In genomic region chr5:134440098-134440497, GRCm38 (mm10) we compare ENCODE assay signal across 8 mouse cellular contexts. TPM values are rescaled to one million over a fixed set of nuclear protein-coding genes. Genes with fewer than 3 reads are reported as not detected.
DNase-seq lines count a peak whose midpoint lies in the region; ATAC-seq and TF ChIP-seq lines count a peak whose summit lies in the region.

No protein-coding gene starts in this region.

- 68% methylated on average over 12 of the region's 12 CpGs for WGBS in limb, embryonic 14.5 days
- 93% methylated on average over 12 of the region's 12 CpGs for WGBS in limb, embryonic 10.5 days
- WGBS in hindbrain, embryonic 13.5 days: 73% methylated on average over 12 of the region's 12 CpGs

- peaks cover 39% of the 10 kb centered on the region for H3K36me3 ChIP-seq in limb, embryonic 14.5 days (ENCODE audit: control insufficient read depth, insufficient read depth, low read length)
- peaks cover 87% of the 10 kb centered on the region for H3K36me3 ChIP-seq in limb, embryonic 10.5 days
- H3K36me3 ChIP-seq in hindbrain, embryonic 13.5 days: peaks cover 41% of the 10 kb centered on the region

- H3K9ac ChIP-seq in limb, embryonic 14.5 days (ENCODE audit: low read depth, low read length, severe bottlenecking): no peak overlapping the region
- H3K9ac ChIP-seq in hindbrain, embryonic 13.5 days: no peak overlapping the region

- H3K27ac ChIP-seq in limb, embryonic 14.5 days (replicated peaks; ENCODE audit: low read depth, low read length): no peak overlapping the region
- no peak overlapping the region for H3K27ac ChIP-seq in limb, embryonic 10.5 days
- H3K27ac ChIP-seq in hindbrain, embryonic 13.5 days: no peak overlapping the region

- peaks cover 34% of the 10 kb centered on the region for H3K4me1 ChIP-seq in limb, embryonic 14.5 days (ENCODE audit: control insufficient read depth, insufficient read depth, low read length)
- peaks cover 34% of the 10 kb centered on the region for H3K4me1 ChIP-seq in limb, embryonic 10.5 days
- H3K4me1 ChIP-seq in hindbrain, embryonic 13.5 days (replicated peaks): peaks cover 44% of the 10 kb centered on the region

- H3K4me2 ChIP-seq in limb, embryonic 14.5 days (replicated peaks; ENCODE audit: low read depth, low read length, severe bottlenecking): no peak overlapping the region
- H3K4me2 ChIP-seq in hindbrain, embryonic 13.5 days: no peak overlapping the region

- intact Hi-C loops in heart, postnatal 36 days (cut with DNase I): no loop called here

- no peak for ATAC-seq in limb, embryonic 14.5 days (ENCODE audit: low FRiP score, low read depth)
- ATAC-seq in hindbrain, embryonic 13.5 days (ENCODE audit: low FRiP score): no peak

- TF ChIP-seq POLR2A in limb, embryonic 14.5 days (IDR thresholded peaks at IDR 0.05; ENCODE audit: borderline replicate concordance, extremely low read depth, insufficient read depth, insufficient read length): no peak

- peak; percentile 45 for DNase-seq in limb, embryonic 14.5 days (ENCODE audit: low spot score)
- DNase-seq in limb, embryonic 10.5 days (ENCODE audit: low spot score): no peak
- peak; percentile 92 to 96 for DNase-seq in adrenal gland, postnatal 36 days
- DNase-seq in heart, postnatal 36 days: peak; percentile 40 to 60
- DNase-seq in lung, postnatal 36 days: peak; percentile 83
- DNase-seq in thymus, postnatal 4 days: no peak
- DNase-seq in cerebellum, adult 11 months: no peak

- H3K9me3 ChIP-seq in limb, embryonic 14.5 days (ENCODE audit: control insufficient read depth, low read length): no peaks in the 10 kb centered on the region
- 0 out of 2 replicates have a peak, but pooled peaks cover 2% of the 10 kb centered on the region for H3K9me3 ChIP-seq in limb, embryonic 10.5 days (replicated peaks)
- H3K9me3 ChIP-seq in hindbrain, embryonic 13.5 days: 0 out of 2 replicates have a peak, but pooled peaks cover 3% of the 10 kb centered on the region

- no peaks in the 10 kb centered on the region for H3K27me3 ChIP-seq in limb, embryonic 14.5 days (ENCODE audit: control insufficient read depth, insufficient read depth, low read length)
- H3K27me3 ChIP-seq in limb, embryonic 10.5 days (ENCODE audit: low read depth, poor library complexity, severe bottlenecking): no peaks in the 10 kb centered on the region
- no peaks in the 10 kb centered on the region for H3K27me3 ChIP-seq in hindbrain, embryonic 13.5 days

- no peak overlapping the region for H3K4me3 ChIP-seq in limb, embryonic 14.5 days (replicated peaks; ENCODE audit: low read length)
- no peak overlapping the region for H3K4me3 ChIP-seq in limb, embryonic 10.5 days
- no peak overlapping the region for H3K4me3 ChIP-seq in hindbrain, embryonic 13.5 days

RNA-seq across cellular contexts. Expression of gene Gtf2ird1, which starts 16.4 kb away (rescaled TPM):
- 99.0 and 113 TPM in 2 replicates for polyA plus RNA-seq in limb, embryonic 14.5 days (2012; rRNA removed)
- polyA plus RNA-seq in limb, embryonic 14.5 days (2014; fragmentation: Nextera tagmentation; extraction: Ambion mirVana): 100 and 103 TPM in 2 replicates
- polyA plus RNA-seq in limb, embryonic 10.5 days (2016; fragmentation: Nextera tagmentation; extraction: Ambion mirVana): 131 and 153 TPM in 2 replicates
- 10 to 100 TPM; 44.4 to 59.1 TPM for total RNA-seq in adrenal gland, postnatal 36 days (2021)
- 10 to 100 TPM; 23.4 to 26.9 TPM for total RNA-seq in heart, postnatal 36 days (2021)
- 74.5 and 76.0 TPM in 2 replicates for polyA plus RNA-seq in hindbrain, embryonic 13.5 days (2015; fragmentation: Nextera tagmentation; extraction: Ambion mirVana)

Comparison
In these comparisons a context has a peak if more than half of its experiments do, and no peak if none do; other contexts are left out.
1. DNase-seq: peak in limb, embryonic 14.5 days (single experiment), adrenal gland, postnatal 36 days (2 of 2), heart, postnatal 36 days (2 of 2) and lung, postnatal 36 days (single experiment); none in limb, embryonic 10.5 days (single experiment), thymus, postnatal 4 days (single experiment) and cerebellum, adult 11 months (single experiment).